Mouse (Mus musculus) fat pad, adult 2 months (tissue): ENCODE data around the gene Olfr142.
"Not testable (repeated sequence)": the region's sequence is repeated elsewhere in the genome, so short reads cannot be mapped to it uniquely, and the experiment has no call there.

Experiments
- DNase-seq: peaks from one replicate; pipeline ENCODE4 v3.0.0-alpha.2; 2011; ENCODE audit warnings: low read depth, low spot score; ENCODE audit errors: extremely low read depth

Olfr142 gene

DNA sequence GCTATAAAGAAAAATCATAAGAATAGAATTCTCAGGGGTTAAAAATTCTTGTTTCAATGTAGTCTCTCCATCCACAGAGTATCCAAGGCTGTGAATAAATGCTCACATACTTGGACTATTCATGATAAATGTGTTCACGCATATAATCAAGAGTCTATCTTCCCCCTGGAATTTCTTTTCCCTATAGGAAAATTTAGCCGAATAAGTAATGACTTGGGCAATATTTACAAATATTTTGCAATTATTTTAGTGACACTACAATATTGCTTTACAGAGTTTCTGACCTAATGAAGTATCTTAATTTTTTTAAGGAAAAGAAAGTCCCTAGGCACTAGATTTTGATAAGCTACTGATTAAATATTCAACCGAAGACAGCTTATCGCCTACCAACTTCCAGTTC lies at the start of gene Olfr142:
Gene Olfr142, minus strand, starts transcription at position 101 of the 400 bp plus-strand sequence.
- no peak for DNase-seq

DNA sequence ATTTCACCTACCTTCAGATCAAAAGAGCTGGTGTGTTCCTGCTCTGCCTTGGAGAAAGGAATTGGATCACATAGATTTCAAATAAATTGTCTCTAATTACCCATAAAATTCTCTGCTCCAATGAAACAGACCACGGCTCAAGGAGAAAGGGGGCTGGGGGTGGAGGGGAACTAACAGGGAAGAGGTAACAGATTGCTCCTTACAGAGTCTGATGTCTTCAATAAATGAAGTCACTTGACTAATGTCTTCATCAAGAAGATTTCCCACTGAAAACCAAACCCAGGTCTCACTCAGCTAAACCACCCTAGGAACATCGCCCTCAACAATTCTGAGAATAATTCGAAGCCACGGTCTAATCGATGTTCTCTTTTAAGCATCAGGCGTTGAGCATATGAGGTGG lies 35.3 kb upstream of the Olfr142 start, which contains the start of gene Olfr1272:
Gene Olfr1272, minus strand, starts transcription at position 101 of the 400 bp plus-strand sequence.
- no peak for DNase-seq

DNA sequence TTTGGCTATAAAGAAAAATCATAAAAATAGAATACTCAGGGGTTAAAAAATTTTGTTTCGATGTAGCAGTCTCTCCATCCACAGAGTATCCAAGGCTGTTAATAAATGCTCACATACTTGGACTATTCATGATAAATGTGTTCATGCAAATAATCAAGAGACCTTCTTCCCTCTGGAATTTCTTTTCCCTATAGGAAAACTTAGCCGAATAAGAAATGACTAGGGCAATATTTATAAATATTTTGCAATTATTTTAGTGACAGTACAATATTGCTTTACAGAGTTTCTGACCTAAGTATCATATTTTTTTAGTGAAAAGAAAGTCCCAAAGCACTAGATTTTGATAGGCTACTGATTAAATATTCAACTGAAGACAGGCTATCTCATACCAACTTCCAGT lies 13.5 kb upstream of the Olfr142 start, which contains the start of gene Olfr1271:
Gene Olfr1271, minus strand, starts transcription at position 101 of the 400 bp plus-strand sequence.
- no peak for DNase-seq

DNA sequence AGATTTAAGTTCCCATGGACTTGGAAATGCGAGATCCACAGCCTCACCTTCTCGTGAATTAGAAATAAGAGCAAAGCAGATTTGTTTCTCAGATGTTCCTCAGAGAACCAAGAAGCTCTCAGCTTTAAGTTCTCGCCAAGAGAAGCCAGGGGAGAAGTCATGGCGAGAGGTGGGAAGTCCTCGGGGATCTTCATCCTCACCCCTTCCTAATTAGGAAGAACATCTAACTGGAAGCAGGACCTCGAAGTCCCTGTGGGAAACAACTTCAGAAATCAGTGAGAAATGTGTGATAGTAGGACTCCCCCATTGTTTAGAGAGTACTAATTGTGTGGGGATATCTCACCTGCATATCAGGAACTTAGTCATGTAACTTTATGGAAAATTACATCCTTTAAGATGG lies 33.0 kb downstream of the Olfr142 start, which contains the start of gene Olfr1506:
Gene Olfr1506, minus strand, starts transcription at position 101 of the 400 bp plus-strand sequence.
- not testable (repeated sequence) for DNase-seq
